Mouse (Mus musculus) liver, embryonic 14.5 days (tissue): ENCODE measurements at regions not wholly inside any gene's neighbourhood (a gene's known extent, or its start where the extent isn't known, plus 50 kb on each side); places are given as distances from the start of the nearest gene placed in this dataset.

Experiments used
- ATAC-seq: fragments of 200-750 bp; cut with Nextera tagmentation; 2 replicates; pipeline ENCODE4 v1.8.0; 2017; ENCODE audit warnings: moderate number of reproducible peaks, mild to moderate bottlenecking, moderate library complexity; ENCODE audit not compliant: insufficient read depth
- DNase-seq, 3 experiments: peaks; one replicate each; pipeline ENCODE4 v3.0.0-alpha.2; 2012 to 2013; ENCODE audit warnings: low read depth in 3 of 3, low spot score in 3 of 3
- H3K27ac ChIP-seq: fragments of 300-500 bp; sonication (generic); 2 replicates; pipeline ENCODE4 v1.5.1; 2014; ENCODE audit warnings: moderate library complexity, mild to moderate bottlenecking, control low read depth, inconsistent platforms
- H3K27me3 ChIP-seq: fragments of 300-500 bp; sonication (generic); 2 replicates; pipeline ENCODE4 v1.6.1; 2014; ENCODE audit warnings: mild to moderate bottlenecking, low read length, moderate library complexity; ENCODE audit not compliant: control insufficient read depth, insufficient read depth
- H3K36me3 ChIP-seq: fragments of 300-500 bp; sonication (generic); replicated peaks from 2 replicates; pipeline ENCODE4 v1.6.1; 2014; ENCODE audit warnings: low read depth; ENCODE audit not compliant: control insufficient read depth, insufficient read depth
- H3K4me1 ChIP-seq, 2 experiments: fragments of 200-500 bp in 1 of 2; fragments of 300-500 bp in 1 of 2; sonication (generic) in 1 of 2; replicated peaks; 2 replicates each; pipeline ENCODE4 v1.6.1; 2012 to 2014; ENCODE audit warnings: antibody characterized with exemption in 1 of 2, inconsistent platforms in 1 of 2, low read length in 1 of 2; ENCODE audit not compliant: control insufficient read depth in 2 of 2, insufficient read depth in 2 of 2
- H3K4me2 ChIP-seq: fragments of 300-500 bp; sonication (generic); 2 replicates; pipeline ENCODE4 v1.6.1; 2014; ENCODE audit warnings: low read depth, mild to moderate bottlenecking, control low read depth, moderate library complexity
- H3K4me3 ChIP-seq, 2 experiments: fragments of 200-500 bp in 1 of 2; fragments of 300-500 bp in 1 of 2; sonication (generic) in 1 of 2; 2 replicates each; pipeline ENCODE4 v1.5.1; 2012 to 2014; ENCODE audit warnings: low read depth in 2 of 2, low read length in 2 of 2, mild to moderate bottlenecking in 2 of 2, control low read depth in 1 of 2, inconsistent platforms in 1 of 2, moderate library complexity in 1 of 2; ENCODE audit not compliant: insufficient read depth in 1 of 2
- H3K9ac ChIP-seq: fragments of 300-500 bp; sonication (generic); replicated peaks from 2 replicates; pipeline ENCODE4 v1.6.1; 2014; ENCODE audit warnings: mild to moderate bottlenecking, control low read depth, moderate library complexity
- H3K9me3 ChIP-seq: fragments of 300-500 bp; sonication (generic); 2 replicates; pipeline ENCODE4 v1.6.1; 2016; ENCODE audit warnings: low read length, mixed read lengths; ENCODE audit not compliant: control insufficient read depth
- CTCF ChIP-seq: IDR thresholded peaks from 2 replicates; pipeline ENCODE4 v1.5.1; 2016; ENCODE audit warnings: antibody characterized with exemption, low read depth, control low read depth
- EP300 ChIP-seq: IDR thresholded peaks from 2 replicates; pipeline ENCODE4 v1.6.1; 2016; ENCODE audit warnings: antibody characterized with exemption, low read depth
- WGBS: fragments of 180-500 bp; shearing (Covaris S2); extraction: QIAGEN DNeasy Blood & Tissue Kit; methylation state at CpG from one replicate; pipeline ENCODE4 v1.1.7; 2014; ENCODE audit not compliant: insufficient replicate concordance; 5-methylcytosine and 5-hydroxymethylcytosine counted together

DNA sequence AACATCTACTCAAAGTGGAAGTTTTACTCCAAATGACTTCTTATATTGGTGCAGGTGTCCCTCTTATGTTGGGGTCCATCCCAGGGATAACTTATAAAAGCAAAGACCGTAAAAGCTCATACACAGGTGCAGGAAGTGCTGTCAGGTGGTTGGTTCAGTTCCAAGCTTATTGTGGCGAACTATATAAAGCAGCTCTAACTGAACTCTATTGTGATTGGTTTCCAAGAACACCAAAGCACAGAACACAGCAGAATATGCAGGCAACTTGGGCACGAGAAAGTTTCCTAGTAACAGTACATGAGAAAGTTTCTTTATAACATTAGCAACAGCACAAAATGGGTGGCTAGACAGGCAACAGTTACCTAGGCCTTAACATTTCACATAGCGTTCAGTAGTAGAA, 89.5 kb downstream of the Ddx3x start:
- ATAC-seq (no peak), DNase-seq (no peak)
- no peak for TF ChIP-seq CTCF
- no peak for TF ChIP-seq EP300
- Histone ChIP-seq H3K9ac (no peak overlapping the region), H3K4me1 (no peaks in the 10 kb centered on the region), H3K4me3 (no peak overlapping the region), H3K27ac (no peak overlapping the region), H3K27me3 (no peaks in the 10 kb centered on the region), H3K36me3 (no peaks in the 10 kb centered on the region), H3K9me3 (no peaks in the 10 kb centered on the region), H3K4me2 (no peak overlapping the region)
- WGBS, result 67% methylated on average over 4 of the region's 4 CpGs

DNA sequence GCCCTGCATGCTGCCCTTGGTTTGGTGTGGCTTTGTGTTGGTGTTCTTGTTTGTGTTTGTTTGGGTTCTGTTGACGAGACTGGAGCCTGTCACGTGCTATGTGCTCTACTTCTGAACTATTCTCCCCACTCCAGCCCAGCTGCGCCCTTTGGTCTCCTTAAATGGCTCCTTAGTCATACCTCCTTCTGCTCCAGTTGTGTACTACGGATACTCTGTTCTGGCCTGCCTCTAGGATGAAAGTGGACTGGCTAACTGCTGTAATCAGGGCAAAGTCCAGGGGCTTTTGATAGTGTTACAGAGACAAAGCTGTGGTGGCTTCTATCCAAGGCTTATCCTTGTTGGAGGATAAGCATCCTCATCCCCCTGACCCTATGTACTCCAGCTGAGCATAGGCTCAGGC, 92.0 kb downstream of the Ddx3x start:
- Histone ChIP-seq H3K4me3 (no peak overlapping the region), H3K9ac (no peak overlapping the region), H3K27me3 (no peaks in the 10 kb centered on the region), H3K27ac (no peak overlapping the region), H3K36me3 (no peaks in the 10 kb centered on the region), H3K4me1 (no peaks in the 10 kb centered on the region), H3K4me2 (no peak overlapping the region), H3K9me3 (no peaks in the 10 kb centered on the region)
- TF ChIP-seq CTCF (no peak), EP300 (no peak)
- 42% methylated on average over 4 of the region's 4 CpGs for WGBS
- no peak for ATAC-seq
- no peak for DNase-seq

DNA sequence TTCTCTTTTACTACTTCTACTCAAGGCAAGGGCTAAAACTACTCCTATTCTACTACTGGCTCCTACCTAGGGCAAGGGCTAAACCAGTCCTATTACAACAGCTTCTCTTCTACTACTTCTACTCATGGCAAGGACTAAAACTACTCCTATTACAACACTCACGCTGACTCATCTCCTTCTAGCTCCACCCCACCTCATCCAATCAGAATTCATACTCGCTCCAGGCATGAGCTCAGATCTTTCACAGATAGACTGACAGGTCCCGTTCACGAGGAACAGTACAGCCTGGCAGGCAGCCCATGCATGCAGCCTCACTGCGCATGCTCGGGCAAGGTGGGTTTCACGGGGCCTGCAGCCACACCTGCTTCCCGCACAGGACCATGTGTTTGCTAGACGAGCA, 79.6 kb upstream of the Nyx start:
- Histone ChIP-seq H3K9ac (no peak overlapping the region), H3K4me3 (no peak overlapping the region), H3K9me3 (no peaks in the 10 kb centered on the region), H3K27me3 (no peaks in the 10 kb centered on the region), H3K36me3 (no peaks in the 10 kb centered on the region), H3K4me2 (no peak overlapping the region), H3K4me1 (no peaks in the 10 kb centered on the region), H3K27ac (no peak overlapping the region)
- 53% methylated on average over 9 of the region's 9 CpGs for WGBS
- DNase-seq (no peak), ATAC-seq (no peak)
- TF ChIP-seq CTCF (no peak), EP300 (no peak)

DNA sequence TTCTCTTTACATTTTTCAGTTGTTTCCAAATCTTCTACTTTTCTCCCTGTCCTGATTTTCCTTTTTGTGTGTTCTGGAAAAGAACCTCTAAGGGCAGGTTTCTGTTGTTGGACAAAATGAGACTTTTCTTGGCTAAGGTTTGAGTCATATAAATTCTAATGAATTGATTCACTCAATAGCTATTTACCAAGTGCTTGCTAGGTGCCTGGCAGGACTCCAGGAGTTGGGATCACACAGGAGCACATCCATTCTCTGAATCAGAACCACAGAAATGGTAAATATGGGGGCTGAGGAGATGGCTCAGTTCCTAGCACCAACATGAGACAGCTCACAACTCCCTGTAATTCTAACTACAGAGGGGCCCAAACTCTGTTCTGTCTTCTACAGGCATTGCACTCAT, 67.4 kb upstream of the Nyx start:
- H3K36me3 ChIP-seq, result no peaks in the 10 kb centered on the region
- H3K4me1 ChIP-seq, result no peaks in the 10 kb centered on the region
- ATAC-seq, result no peak
- H3K4me3 ChIP-seq, result no peak overlapping the region
- H3K4me2 ChIP-seq, result no peak overlapping the region
- TF ChIP-seq EP300, result no peak
- H3K27ac ChIP-seq, result no peak overlapping the region
- no peak for DNase-seq
- H3K9me3 ChIP-seq, result no peaks in the 10 kb centered on the region
- H3K9ac ChIP-seq, result no peak overlapping the region
- no peaks in the 10 kb centered on the region for H3K27me3 ChIP-seq

DNA sequence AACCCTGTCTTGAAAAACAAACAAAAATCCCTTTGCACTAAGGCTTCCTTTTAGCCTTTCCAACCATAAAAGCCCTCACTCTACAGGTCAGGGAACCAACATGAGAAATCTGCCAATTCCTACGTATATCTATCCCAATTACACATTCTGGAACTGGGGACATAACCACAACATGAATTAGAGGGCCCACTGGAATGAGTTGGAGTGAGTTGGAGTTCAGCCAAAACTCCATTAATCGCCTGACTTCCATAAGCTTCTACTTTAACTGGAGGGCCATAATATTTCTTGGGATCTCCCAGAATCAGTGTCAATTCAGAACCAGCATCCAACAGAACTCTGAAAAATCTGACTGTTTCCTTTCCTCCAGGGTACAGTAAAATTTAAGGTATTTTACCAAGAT, 53.2 kb upstream of the Nyx start:
- Histone ChIP-seq H3K27me3 (no peaks in the 10 kb centered on the region), H3K36me3 (no peaks in the 10 kb centered on the region), H3K4me1 (no peaks in the 10 kb centered on the region), H3K4me2 (no peak overlapping the region), H3K9me3 (no peaks in the 10 kb centered on the region), H3K9ac (no peak overlapping the region), H3K27ac (no peak overlapping the region), H3K4me3 (no peak overlapping the region)
- DNase-seq, result no peak
- no peak for ATAC-seq
- no peak for TF ChIP-seq EP300
- no peak for TF ChIP-seq CTCF
- WGBS, result 44% methylated on average over 2 of the region's 2 CpGs

DNA sequence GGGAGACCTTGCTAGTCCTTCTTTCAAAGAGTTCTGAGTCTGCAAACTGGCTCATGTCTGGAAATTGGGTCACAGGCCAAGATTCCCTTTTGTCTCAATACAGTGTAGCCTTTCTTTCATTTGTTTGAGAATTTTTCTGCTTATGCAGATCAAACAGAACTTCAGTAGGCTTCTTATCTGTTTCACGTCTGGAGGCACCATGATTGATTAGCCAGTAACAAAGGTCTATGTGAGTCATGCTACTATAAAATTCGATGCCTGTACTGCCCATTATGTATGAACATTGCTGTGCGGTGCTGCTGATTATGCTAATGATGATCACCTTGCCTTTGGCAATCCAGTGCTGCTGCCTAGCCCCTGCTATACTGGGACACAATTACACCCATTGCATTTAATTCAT, 52.8 kb upstream of the Nyx start:
- no peak overlapping the region for H3K9ac ChIP-seq
- H3K27ac ChIP-seq, result no peak overlapping the region
- H3K4me1 ChIP-seq, result no peaks in the 10 kb centered on the region
- 53% methylated on average over 3 of the region's 3 CpGs for WGBS
- no peaks in the 10 kb centered on the region for H3K9me3 ChIP-seq
- H3K4me2 ChIP-seq, result no peak overlapping the region
- ATAC-seq (no peak), DNase-seq (no peak)
- TF ChIP-seq EP300 (no peak), CTCF (no peak)
- no peaks in the 10 kb centered on the region for H3K27me3 ChIP-seq
- H3K36me3 ChIP-seq, result no peaks in the 10 kb centered on the region
- H3K4me3 ChIP-seq, result no peak overlapping the region
